Mouse (Mus musculus): ENCODE measurements around the gene Gas7.

DNA sequence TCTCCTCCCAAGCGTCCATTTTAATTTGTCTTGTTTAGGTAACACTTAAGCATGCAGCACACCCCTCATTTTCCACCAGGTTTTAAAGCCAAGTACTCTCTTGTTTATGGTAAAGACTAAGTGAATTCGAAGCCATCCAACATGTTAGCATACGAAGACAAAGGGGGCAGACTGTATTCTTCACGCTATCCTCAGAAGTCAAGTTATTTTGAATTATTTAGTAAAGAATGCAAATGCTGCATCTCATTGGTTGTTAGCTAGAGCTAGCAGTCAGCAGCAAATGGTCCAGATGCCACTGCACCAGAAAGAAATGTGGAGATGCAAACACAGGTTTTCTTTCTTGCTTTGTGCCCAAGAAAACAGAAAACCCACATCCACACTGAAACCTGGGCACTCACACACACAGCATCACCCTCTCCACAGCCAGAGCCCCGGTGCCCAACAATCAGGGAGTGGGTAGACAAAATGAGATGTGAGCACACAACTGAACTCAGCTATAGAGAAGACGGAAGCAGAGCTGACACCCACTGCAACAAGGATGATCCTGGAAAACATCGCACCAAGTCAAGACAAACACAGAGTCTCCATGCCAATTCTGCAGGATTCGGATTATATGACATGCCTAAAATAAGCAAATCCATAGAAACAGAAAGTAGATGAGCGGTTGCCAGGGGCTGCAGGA, 157.1 kb downstream of the Gas7 start:
- TF ChIP-seq CTCF (IDR thresholded peaks at IDR 0.05; ENCODE audit: low read depth) (no peak), EP300 (IDR thresholded peaks at IDR 0.05; ENCODE audit: low read depth) (no peak)
